Mouse (Mus musculus): ENCODE measurements around the gene Olfr1499. TPM values are rescaled to one million over a fixed set of nuclear protein-coding genes. Genes with fewer than 3 reads are reported as not detected.

The Olfr1499 gene
- total RNA-seq (2023) = not detected in 2 replicates

DNA sequence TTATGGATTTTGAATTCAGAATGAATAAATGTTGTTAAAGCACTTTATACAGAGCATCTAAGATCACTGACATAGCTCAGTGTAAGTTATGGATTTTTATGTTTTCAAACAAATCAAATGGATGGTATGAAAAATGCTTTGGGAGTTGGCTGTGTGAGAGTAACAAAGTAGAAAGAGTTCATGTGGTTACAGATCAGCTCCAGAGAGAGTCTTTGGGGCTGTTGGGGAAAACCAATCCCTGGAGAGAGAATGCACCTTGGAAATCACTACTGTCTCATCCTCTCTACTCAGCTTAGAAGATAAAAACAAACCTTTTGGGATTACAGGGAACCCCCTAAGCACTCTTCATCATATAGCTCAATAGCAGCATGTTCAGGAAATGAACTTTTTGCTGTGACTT is at the start of gene Olfr1499:
Gene Olfr1499 (minus strand): TSS at position 101 of the 400 bp plus-strand sequence.

DNA sequence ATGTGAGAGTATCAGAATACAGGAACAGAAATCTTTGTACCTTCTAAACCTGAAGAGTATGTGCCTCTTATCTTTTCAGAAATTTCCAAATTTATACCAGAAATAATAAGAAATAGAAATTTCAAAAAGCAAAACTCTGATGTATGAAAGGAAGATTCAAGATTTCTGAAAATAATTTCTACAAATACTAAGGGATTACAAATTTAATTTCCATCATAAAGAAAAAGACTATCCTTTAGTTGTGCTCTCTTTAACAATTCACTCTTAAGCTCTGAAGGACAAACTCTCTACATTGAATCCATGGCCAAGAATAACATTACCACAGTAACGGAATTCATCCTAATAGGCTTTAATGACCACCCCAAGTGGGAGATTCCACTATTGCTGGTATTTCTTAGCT is 42.2 kb upstream of the Olfr1499 start, which contains the start of gene Olfr1502:
Gene Olfr1502 (plus strand): TSS at position 301 of the 400 bp plus-strand sequence.

DNA sequence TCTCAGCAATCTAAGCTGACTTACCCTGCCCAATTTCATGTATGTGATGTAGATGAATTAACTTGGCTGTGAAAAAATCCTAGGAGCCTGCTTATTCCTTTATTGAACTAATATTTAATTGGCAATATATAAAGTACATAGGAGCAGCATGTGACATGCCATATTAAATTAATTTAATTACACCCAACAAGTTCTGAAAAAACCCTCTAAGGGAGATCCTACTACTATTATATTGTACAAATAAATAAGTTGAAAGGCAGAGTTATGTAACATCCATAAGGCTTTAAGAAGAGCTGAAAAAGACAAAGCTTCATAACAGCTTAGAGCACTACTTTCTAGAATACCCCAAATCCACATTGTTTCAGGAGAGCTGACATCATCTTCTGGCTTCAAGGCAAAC is 31.3 kb upstream of the Olfr1499 start, which contains the start of gene Olfr1501:
Gene Olfr1501 (minus strand): TSS at position 101 of the 400 bp plus-strand sequence.

DNA sequence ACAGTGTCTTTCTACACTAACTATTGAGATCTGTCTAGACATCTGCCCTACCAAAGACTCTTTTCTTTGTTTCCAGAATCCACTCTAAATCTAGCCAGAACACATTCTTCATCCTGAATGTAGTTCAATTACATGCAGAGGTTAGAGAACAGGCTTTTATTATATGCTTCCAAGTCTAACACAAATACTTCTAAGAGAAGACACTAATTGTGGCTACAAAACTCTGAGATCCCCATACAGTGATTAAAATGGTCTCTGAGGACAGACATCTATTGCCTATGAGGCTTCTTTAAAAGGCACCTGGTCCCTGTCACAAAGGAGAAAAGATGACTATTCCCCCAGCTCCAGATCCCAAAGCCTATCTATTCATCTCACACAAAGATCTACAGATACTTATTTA is 11.1 kb upstream of the Olfr1499 start, which contains the start of gene Olfr1500:
Gene Olfr1500 (minus strand): TSS at position 101 of the 400 bp plus-strand sequence.

DNA sequence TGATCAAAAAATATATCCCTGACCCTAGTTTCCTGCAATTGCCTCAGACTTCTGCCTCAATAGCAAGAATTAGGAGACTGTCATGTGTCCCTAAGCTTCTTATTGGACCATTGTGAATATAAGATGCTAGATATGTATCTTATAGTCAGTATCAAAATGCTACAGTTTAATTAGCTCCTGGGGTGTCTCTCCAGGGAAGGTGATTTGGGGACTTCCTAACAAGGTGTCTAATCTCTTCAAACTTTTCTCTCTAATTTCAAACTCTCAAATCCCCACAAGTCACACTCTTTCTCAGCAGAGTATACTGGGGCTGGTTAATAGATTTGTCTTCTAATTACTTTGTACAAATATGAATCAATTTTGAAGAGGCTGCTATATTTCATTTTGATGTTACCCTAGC is 21.1 kb downstream of the Olfr1499 start, which contains the start of gene Olfr1497:
Gene Olfr1497 (minus strand): TSS at position 101 of the 400 bp plus-strand sequence.

DNA sequence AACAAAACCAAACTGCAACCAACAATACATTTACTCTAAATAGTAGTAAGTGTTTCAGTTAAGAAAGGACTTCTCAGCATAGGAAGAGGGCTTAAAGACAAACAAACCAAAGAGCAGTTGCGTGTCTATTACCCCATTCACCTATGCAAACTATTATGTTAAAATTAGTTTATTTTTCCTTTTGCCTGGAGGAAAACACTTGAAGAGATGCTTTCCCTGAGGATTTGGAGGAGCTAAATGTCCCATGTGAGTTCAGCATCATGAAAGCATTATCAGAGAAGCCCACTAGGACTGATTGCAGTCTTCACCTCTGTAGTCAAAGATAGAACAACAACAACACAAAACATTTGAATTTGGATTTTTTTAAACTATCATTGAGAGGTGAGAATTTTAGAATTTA is 41.7 kb downstream of the Olfr1499 start, which contains the start of gene Olfr1496:
Gene Olfr1496 (plus strand): TSS at position 301 of the 400 bp plus-strand sequence.

DNA sequence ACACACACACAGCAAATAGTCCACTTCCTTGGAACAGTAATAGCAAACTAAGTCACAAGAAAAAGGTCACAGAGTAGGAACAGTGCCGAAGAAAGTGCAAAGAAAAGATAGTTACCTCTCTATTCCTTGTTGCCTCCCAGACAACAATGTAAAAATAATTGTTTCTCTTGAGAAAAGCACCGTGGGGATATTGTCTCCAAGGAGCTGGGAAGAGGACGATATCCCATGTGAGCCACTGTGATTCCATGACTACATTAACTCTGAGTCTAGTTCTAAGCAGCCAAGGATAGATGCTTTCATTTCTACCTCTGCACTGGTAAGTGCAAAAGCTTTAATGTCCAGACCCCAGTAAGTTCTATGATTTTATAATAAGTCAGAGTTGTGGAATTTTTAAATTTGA is 54.9 kb downstream of the Olfr1499 start, which contains the start of gene Olfr1495:
Gene Olfr1495 (plus strand): TSS at position 301 of the 400 bp plus-strand sequence.

Other genes with a start within 250 kb of the Olfr1499 start
- not detected in 2 replicates for gene Olfr1484, start 235.9 kb downstream of the Olfr1499 start, total RNA-seq (2023)
- not detected in 2 replicates for gene Olfr1487, start 202.1 kb downstream of the Olfr1499 start, total RNA-seq (2023)
- gene Olfr1489, start 187.8 kb downstream of the Olfr1499 start, total RNA-seq (2023) = not detected in 2 replicates
- gene Olfr1490, start 168.4 kb downstream of the Olfr1499 start, total RNA-seq (2023) = not detected in 2 replicates
- not detected in 2 replicates for gene Olfr1491, start 122.2 kb downstream of the Olfr1499 start, total RNA-seq (2023)
- not detected in 2 replicates for gene Olfr1493-ps1, start 96.2 kb downstream of the Olfr1499 start, total RNA-seq (2023)
- gene Olfr1494, start 79.7 kb downstream of the Olfr1499 start, total RNA-seq (2023) = not detected in 2 replicates
- gene Olfr1495, start 54.8 kb downstream of the Olfr1499 start, total RNA-seq (2023) = not detected in 2 replicates
- gene Olfr1496, start 41.6 kb downstream of the Olfr1499 start, total RNA-seq (2023) = not detected in 2 replicates
- not detected in 2 replicates for gene Olfr1497, start 21.2 kb downstream of the Olfr1499 start, total RNA-seq (2023)
- gene Olfr1500, start 11.0 kb upstream of the Olfr1499 start, total RNA-seq (2023) = not detected in 2 replicates
- not detected in 2 replicates for gene Olfr1501, start 31.2 kb upstream of the Olfr1499 start, total RNA-seq (2023)
- not detected in 2 replicates for gene Olfr1502, start 42.3 kb upstream of the Olfr1499 start, total RNA-seq (2023)
- gene Olfr1504, start 78.5 kb upstream of the Olfr1499 start, total RNA-seq (2023) = not detected in 2 replicates
- gene Olfr1505, start 94.1 kb upstream of the Olfr1499 start, total RNA-seq (2023) = not detected in 2 replicates

Data from neutrophil, adult 65 days (primary cell).